Mouse (Mus musculus): Measurements from ENCODE around the gene Col18a1.

Gene Col18a1

GRCm38 (mm10) chr10:77007433-77008108 lies 158.8 kb downstream of the Col18a1 start:
- DNase-seq, result no peak

DNA sequence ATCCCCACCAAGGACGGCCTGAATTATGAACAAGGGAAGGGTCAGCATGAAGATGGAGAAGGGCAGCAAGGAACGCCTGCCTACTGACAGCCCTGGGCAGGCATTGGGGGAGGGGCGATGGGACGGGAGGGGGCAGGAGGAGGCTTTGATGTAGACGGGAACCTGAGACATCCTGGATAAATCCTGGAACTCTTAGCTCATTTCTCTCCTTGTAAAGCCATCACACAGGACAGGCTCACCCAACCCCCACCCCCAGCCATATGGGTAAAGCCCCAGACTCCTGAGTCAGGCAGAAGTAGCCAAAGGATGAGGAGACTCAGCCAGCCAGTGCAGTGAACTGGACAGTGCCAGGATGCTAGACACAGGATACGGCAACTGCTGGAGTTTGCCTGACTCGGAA lies 161.4 kb downstream of the Col18a1 start:
- no peak for DNase-seq

All from thymus, adult 18-20 months (tissue).